Mouse (Mus musculus): ENCODE measurements around the gene Fcho1. TPM values are rescaled to one million over a fixed set of nuclear protein-coding genes. Genes with fewer than 3 reads are reported as not detected.
"Not testable (repeated sequence)": the region's sequence is repeated elsewhere in the genome, so short reads cannot be mapped to it uniquely, and the experiment has no call there.

Fcho1 gene
- polyA plus RNA-seq, 1 experiment from 2014 or later: 26.9 TPM

DNA sequence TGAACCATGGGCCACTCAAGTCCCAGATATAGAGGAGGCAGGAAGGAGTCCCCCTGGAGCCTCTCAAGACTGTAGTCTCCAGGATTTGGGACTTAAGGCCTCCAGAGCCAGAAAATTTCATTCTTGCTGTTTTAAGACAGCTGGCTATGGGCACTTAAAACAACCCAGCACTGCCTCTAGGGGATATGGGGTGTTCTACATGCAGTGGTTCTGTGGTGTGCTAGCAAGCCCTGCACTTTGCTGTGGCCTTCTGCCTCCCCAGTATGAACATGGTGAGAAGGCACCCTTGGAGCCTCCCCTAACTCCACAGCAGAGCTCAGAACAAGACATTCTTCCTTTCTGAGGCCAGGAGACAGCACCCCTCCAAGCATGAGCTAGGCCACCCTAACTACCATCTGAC, 12.8 kb upstream of the Fcho1 start:
- H3K4me1 ChIP-seq (replicated peaks); H3K27ac ChIP-seq; H3K36me3 ChIP-seq; DNase-seq (ENCODE audit: low spot score); H3K27me3 ChIP-seq (ENCODE audit: insufficient read depth, poor library complexity, severe bottlenecking); H3K9me3 ChIP-seq; H3K4me3 ChIP-seq: not testable (repeated sequence)

DNA sequence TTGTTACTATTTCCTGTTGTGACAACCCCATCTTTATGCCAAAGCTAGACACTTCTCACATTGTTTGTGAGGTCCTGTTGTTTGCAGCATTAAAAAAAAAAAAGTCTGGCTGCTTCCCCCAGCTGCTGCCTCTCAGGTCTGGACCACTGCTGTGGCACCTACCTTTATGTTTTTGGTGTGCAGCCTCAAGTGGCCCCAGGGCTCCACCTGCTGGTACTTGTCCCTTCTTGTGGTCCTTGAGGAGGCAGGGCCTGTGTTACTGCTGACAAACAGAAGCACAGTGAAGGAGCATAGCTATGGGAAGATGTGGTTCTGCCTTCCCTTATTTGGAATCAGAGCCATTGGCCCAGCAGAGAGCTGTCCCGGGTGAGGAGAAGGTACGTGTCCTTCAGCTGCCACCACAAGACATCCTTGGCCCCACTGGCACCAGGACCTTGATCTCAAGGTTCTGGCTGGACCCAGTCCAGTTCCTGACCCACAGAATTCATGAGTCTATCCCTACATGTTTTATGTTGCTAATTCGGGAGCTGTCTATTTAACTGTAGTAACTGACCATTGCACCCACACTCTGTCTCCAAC, 6.2 kb upstream of the Fcho1 start:
- H3K27me3 ChIP-seq (ENCODE audit: insufficient read depth, poor library complexity, severe bottlenecking): peaks cover 39% of the 10 kb centered on the region
- no peaks in the 10 kb centered on the region for H3K9me3 ChIP-seq
- 63% methylated on average over 3 of the region's 3 CpGs for WGBS
- no peak overlapping the region for H3K4me3 ChIP-seq
- H3K36me3 ChIP-seq: no peaks in the 10 kb centered on the region
- H3K27ac ChIP-seq: no peak overlapping the region
- peak; percentile 37 for DNase-seq (ENCODE audit: low spot score)
- peaks cover 17% of the 10 kb centered on the region for H3K4me1 ChIP-seq (replicated peaks)

DNA sequence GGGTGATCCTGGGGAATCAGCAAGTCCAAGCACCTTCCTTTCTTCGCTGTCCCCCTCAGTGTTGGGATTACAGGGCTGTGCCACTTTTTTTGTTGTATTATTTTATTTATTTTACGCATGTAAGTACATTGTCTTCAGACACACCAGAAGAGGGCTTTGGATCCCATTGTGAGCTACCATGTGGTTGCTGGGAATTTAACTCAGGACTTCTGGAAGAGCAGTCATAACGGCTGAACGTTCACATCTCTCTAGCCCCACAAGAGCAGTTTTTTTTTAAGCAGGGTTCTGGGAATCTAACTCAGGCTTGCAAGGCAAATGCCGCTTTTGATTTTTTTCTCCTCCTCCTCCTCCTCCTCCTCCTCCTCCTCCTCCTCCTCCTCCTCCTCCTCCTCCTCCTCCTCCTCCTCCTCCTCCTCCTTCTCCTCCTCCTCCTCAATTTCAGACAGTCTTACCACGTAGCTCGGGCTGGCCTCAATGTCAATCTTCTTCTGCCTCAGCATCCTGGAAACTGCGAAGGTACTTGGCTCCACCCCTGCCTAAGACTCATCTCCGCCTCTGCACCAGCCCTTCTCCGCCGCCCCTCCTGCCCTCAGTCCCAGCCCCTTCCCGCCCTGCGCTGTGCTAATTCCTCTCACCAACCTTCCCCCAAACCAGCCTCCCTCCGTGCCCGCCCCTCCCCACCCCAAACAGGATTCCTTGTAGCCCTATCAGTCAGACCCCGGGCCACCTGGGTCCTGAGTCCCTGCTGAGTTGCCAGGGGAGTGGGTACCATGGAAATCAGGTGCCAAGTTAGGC, 3.5 kb upstream of the Fcho1 start:
- H3K4me3 ChIP-seq: peak overlapping the region; percentile 50
- H3K27ac ChIP-seq: peak overlapping the region; percentile 75
- H3K27me3 ChIP-seq (ENCODE audit: insufficient read depth, poor library complexity, severe bottlenecking): peaks cover 60% of the 10 kb centered on the region
- no peaks in the 10 kb centered on the region for H3K36me3 ChIP-seq
- peaks cover 37% of the 10 kb centered on the region for H3K4me1 ChIP-seq (replicated peaks)
- no peaks in the 10 kb centered on the region for H3K9me3 ChIP-seq
- DNase-seq (ENCODE audit: low spot score): peak; percentile 19
- 4% methylated on average over 16 of the region's 16 CpGs for WGBS

DNA sequence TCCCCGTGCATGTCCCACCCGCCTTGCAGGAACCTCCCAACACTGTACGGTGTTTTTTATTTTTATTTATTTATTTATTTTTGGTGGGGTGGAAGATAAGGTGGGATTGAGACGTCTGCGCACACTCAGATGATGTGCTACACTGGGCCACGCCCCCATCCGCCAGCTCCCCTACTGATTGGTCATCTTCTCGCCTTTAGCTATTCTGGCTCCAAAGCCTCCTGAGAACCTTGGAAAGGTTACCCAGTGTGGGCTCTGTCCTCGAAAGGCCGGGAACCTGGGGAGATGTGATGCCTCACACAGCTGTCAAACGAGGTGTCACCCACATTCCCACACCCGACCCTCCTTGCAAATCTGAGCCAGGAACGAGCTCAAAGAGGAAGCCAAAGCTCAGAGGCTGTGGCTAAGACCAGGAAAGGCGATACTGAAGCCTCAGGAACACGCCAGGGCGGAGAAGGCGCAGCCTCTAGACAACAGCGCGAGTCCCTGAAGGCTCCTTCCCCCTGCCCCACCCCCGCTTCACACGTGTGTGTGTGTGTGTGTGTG, 2.8 kb upstream of the Fcho1 start:
- peaks cover 38% of the 10 kb centered on the region for H3K4me1 ChIP-seq (replicated peaks)
- H3K9me3 ChIP-seq: no peaks in the 10 kb centered on the region
- no peaks in the 10 kb centered on the region for H3K36me3 ChIP-seq
- peak overlapping the region; percentile 75 for H3K27ac ChIP-seq
- H3K4me3 ChIP-seq: peak overlapping the region; percentile 50
- 5% methylated on average over 21 of the region's 21 CpGs for WGBS
- DNase-seq (ENCODE audit: low spot score): peak; percentile 47
- H3K27me3 ChIP-seq (ENCODE audit: insufficient read depth, poor library complexity, severe bottlenecking): peaks cover 67% of the 10 kb centered on the region

DNA sequence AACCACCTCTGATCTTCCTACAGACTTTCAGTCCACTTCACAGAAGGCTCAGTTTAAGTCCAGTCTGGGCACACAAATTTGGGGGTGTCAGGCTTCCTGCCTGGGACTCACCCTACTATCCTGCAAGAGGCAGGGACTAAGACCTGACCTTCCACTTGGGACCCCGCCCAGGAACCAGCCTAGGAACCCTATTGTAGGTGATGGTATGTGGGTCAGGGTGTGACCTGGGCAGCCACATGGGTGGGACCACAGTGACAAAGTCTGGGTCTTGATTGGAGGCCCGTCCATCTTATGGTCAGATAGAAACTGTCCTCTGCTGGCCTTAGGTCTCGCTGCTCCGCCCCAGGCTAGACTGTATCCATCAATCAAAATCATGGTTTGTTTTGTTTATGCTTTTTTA, 1.1 kb downstream of the Fcho1 start:
- Histone ChIP-seq H3K36me3 (no peaks in the 10 kb centered on the region), H3K4me3 (peak overlapping the region; percentile 82; the same call in 1 of the 2 replicates), H3K4me1 (replicated peaks) (peaks cover 75% of the 10 kb centered on the region), H3K27ac (no peak overlapping the region), H3K27me3 (ENCODE audit: insufficient read depth, poor library complexity, severe bottlenecking) (peaks cover 56% of the 10 kb centered on the region), H3K9me3 (no peaks in the 10 kb centered on the region)
- DNase-seq (ENCODE audit: low spot score): no peak
- 68% methylated on average over 4 of the region's 4 CpGs for WGBS

DNA sequence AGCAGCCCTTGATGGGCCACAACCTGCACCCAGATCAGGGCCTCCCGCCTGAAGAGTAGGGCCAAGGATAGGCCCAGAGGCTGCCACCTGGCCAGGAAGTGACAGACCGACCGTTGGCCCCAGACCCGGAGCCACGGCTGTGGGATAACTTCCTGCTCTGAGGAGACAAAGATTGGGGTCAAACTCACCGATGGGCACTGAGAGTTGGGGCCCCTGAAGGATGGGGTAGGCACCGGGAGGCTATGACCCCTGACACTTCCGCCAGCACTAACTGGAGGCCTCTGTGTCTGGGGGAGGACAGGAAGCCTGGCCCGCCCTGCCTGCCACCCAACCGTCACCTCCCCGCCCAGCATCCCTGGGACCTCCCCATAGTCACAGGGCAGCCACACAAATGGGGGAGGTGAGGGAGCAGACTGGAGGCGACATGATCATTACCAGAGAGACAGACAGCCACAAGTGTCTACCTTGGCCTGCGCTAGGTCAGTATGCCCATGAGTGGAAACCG, 2.4 kb downstream of the Fcho1 start:
- no peak for DNase-seq (ENCODE audit: low spot score)
- H3K27ac ChIP-seq: no peak overlapping the region; the same call in 1 of the 2 replicates
- H3K27me3 ChIP-seq (ENCODE audit: insufficient read depth, poor library complexity, severe bottlenecking): peaks cover 45% of the 10 kb centered on the region
- H3K36me3 ChIP-seq: 0 out of 2 replicates have a peak, but pooled peaks cover under 1% of the 10 kb centered on the region
- no peak overlapping the region for H3K4me3 ChIP-seq
- H3K9me3 ChIP-seq: no peaks in the 10 kb centered on the region
- 64% methylated on average over 14 of the region's 14 CpGs for whole genome bisulfite sequencing
- H3K4me1 ChIP-seq (replicated peaks): peaks cover 75% of the 10 kb centered on the region

DNA sequence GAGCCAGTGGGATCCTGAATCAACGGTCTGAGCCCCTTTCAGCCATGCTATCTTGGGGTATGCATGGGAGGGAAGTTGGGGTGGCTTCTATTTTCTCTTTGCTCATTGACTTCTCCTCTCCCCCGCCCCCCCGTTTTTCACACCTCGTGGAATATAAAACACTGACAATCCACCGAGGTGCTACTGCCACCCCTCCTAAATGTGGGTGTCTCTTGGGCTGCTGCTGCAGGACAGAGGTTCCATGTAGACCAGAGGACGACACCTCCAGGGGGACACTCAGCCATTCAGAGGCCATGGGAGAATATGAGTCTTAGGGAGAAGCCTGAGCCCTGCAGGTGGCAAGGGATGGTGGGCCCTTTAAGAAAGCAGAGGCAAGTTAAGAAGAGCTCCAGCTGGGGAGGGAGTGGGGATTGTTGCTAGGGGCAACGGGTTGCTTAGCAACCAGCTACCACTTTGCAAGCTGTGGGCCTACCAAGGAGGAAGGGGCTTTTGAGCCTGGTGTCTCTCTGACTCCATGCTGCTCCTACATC, 5.5 kb downstream of the Fcho1 start:
- H3K27me3 ChIP-seq (ENCODE audit: insufficient read depth, poor library complexity, severe bottlenecking): peaks cover 24% of the 10 kb centered on the region
- peaks cover 18% of the 10 kb centered on the region for H3K36me3 ChIP-seq
- WGBS: 31% methylated on average over 7 of the region's 7 CpGs
- H3K4me1 ChIP-seq (replicated peaks): peaks cover 66% of the 10 kb centered on the region
- no peaks in the 10 kb centered on the region for H3K9me3 ChIP-seq
- peak overlapping the region; percentile 81 for H3K27ac ChIP-seq
- H3K4me3 ChIP-seq: peak overlapping the region; percentile 29
- DNase-seq (ENCODE audit: low spot score): peak; percentile 86

DNA sequence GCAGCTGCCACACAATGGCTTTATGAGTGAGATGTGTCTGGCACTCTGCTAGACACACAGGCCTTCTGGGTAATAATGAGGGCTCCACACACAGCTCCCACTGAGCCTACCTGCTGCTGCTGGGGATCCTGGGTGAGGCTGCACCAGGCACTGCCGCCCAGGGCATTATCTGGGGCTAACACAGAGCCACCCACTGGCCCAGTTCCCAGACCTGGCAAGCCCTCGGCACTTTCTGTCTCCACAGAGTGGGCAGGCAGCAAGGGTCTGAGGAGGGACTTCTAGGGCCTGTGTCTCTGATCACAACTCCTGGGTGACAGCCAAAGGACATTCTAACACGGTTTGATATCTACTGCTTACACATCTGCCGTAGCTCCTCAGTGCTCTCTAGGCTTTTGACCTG, 6.3 kb downstream of the Fcho1 start:
- Histone ChIP-seq H3K9me3 (no peaks in the 10 kb centered on the region), H3K27ac (peak overlapping the region; percentile 77), H3K27me3 (ENCODE audit: insufficient read depth, poor library complexity, severe bottlenecking) (peaks cover 22% of the 10 kb centered on the region), H3K4me3 (no peak overlapping the region), H3K36me3 (peaks cover 22% of the 10 kb centered on the region), H3K4me1 (replicated peaks) (peaks cover 58% of the 10 kb centered on the region)
- WGBS: 67% methylated on average over 4 of the region's 4 CpGs
- DNase-seq (ENCODE audit: low spot score): no peak

DNA sequence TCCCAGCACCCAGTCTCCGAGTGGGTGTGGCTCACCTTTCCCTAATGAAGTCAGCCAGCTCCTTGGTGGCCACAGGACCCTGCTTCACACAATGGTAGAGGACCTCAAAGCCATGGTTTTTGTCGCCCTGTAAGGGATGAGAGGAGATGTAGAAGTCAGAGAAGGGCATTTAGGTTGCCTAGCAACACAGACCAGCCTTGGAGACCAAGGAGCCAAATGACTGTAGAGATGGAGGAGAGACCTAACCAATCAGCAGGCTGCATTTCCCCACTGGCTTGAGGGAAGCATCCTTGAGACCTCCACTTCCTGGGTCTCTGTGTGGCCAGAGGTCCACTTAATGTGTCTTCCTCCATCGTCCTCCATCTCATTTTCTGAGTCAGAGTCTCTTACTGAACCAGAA, 7.3 kb downstream of the Fcho1 start:
- DNase-seq (ENCODE audit: low spot score): no peak

DNA sequence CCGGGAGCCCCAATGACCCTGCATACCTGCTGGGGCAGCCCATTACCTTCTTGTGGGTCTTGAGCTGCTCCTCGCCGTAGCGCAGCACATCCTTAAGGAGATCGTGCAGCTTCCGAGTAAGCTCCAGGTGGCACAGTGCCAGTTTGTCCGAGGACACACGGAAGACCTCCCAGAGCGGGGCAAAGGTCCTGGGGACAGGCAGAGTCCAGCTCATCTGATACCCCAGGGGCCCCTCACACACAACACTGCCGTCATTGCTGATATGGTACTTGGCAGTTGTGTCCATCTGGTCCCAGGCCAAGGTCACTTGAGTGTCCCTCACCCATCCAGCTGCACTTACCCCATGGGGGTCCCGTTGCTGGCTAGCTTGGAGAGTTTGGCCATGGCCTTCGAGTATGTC, 8.4 kb downstream of the Fcho1 start:
- H3K27ac ChIP-seq: no peak overlapping the region
- peaks cover 33% of the 10 kb centered on the region for H3K36me3 ChIP-seq
- WGBS: 90% methylated on average over 12 of the region's 12 CpGs
- H3K4me3 ChIP-seq: no peak overlapping the region
- no peaks in the 10 kb centered on the region for H3K9me3 ChIP-seq
- DNase-seq (ENCODE audit: low spot score): no peak
- H3K4me1 ChIP-seq (replicated peaks): peaks cover 45% of the 10 kb centered on the region
- H3K27me3 ChIP-seq (ENCODE audit: insufficient read depth, poor library complexity, severe bottlenecking): peaks cover 8% of the 10 kb centered on the region

More for the DNA sequence above, 7.3 kb downstream of the Fcho1 start:
- peaks cover 25% of the 10 kb centered on the region for H3K36me3 ChIP-seq
- H3K27me3 ChIP-seq (ENCODE audit: insufficient read depth, poor library complexity, severe bottlenecking): peaks cover 13% of the 10 kb centered on the region
- no peak overlapping the region for H3K4me3 ChIP-seq
- WGBS: 31% methylated on average over 3 of the region's 3 CpGs
- H3K4me1 ChIP-seq (replicated peaks): peaks cover 55% of the 10 kb centered on the region
- 0 out of 2 replicates have a peak overlapping the region, but pooled peaks have one; percentile 12 for H3K27ac ChIP-seq
- H3K9me3 ChIP-seq: no peaks in the 10 kb centered on the region

DNA sequence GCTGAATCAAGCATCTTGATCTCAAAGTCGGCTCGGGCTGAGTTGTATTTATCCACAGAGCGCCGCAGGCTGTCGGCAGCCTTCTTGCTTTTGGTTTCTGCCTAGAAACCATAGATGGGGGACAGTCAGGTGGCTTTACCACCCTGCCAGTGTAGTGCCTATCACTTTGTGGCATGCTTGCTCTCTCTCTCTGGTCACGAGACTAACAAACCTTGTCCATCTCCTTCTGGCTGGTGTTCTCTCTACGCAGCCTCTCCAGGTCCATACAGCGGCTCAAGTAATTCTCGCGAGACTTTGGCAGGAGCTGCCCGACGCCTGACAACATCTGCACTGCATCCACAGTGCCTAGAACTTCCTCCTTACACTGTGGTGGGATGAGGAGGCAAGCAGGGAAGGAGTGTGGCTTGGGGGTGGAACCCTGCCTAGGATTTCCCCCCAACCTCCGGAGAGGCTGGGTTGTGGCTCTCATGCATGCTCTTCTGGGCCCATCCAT, 8.9 kb downstream of the Fcho1 start:
- Histone ChIP-seq H3K27me3 (ENCODE audit: insufficient read depth, poor library complexity, severe bottlenecking) (peaks cover 13% of the 10 kb centered on the region), H3K4me1 (replicated peaks) (peaks cover 40% of the 10 kb centered on the region), H3K4me3 (no peak overlapping the region), H3K27ac (no peak overlapping the region), H3K9me3 (no peaks in the 10 kb centered on the region), H3K36me3 (peaks cover 33% of the 10 kb centered on the region)
- DNase-seq (ENCODE audit: low spot score): no peak
- WGBS: 86% methylated on average over 13 of the region's 13 CpGs

DNA sequence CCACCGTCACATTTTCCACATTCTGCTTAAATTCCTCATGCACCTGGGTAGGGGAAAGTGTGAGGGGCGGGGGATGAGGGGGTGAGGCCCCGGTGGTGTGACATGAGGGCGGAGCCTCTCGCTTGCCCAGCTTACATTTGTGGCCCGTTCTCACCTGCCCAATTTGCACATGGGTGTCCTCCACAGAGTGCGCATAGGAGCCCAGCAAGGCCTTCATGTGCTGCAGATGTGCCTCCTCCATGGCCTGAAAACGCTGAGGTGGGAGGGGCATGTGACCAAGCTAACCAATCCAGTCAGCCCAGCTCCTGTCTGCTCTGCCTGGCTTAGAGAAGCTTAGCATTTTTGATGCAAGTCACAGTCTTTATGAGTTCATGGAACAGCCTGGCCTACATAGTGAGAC, 10.0 kb downstream of the Fcho1 start:
- WGBS: 52% methylated on average over 8 of the region's 8 CpGs
- Histone ChIP-seq H3K27ac (no peak overlapping the region), H3K9me3 (no peaks in the 10 kb centered on the region)

DNA sequence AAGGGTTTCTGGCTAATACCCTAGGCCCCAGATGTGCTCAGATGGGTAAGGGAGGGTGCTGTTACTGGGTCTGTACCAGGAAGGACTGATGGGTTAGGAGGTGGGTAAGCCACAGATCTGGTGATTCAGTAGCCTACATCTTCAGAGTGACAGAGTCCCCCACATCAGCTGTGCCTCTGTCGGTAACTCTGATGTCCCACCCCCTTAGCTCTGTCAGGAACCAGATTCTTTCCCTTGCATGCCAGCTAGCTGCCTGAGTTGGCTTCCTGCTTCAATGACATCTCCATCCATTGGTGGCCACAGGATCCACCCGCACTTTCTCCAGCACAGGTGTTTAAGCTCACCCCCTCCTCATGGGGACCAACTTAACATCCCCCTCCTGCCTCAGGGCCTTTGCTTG, 13.9 kb downstream of the Fcho1 start:
- 79% methylated on average over 2 of the region's 2 CpGs for WGBS
- peaks cover 49% of the 10 kb centered on the region for H3K27me3 ChIP-seq (ENCODE audit: insufficient read depth, poor library complexity, severe bottlenecking)

More for the DNA sequence above, 10.0 kb downstream of the Fcho1 start:
- peaks cover 33% of the 10 kb centered on the region for H3K36me3 ChIP-seq
- no peak for DNase-seq (ENCODE audit: low spot score)
- H3K4me3 ChIP-seq: no peak overlapping the region
- peaks cover 21% of the 10 kb centered on the region for H3K27me3 ChIP-seq (ENCODE audit: insufficient read depth, poor library complexity, severe bottlenecking)
- peaks cover 29% of the 10 kb centered on the region for H3K4me1 ChIP-seq (replicated peaks)

More for the DNA sequence above, 13.9 kb downstream of the Fcho1 start:
- H3K4me1 ChIP-seq (replicated peaks): peaks cover 13% of the 10 kb centered on the region; the same call in 1 of the 2 replicates
- no peak overlapping the region for H3K4me3 ChIP-seq
- H3K9me3 ChIP-seq: no peaks in the 10 kb centered on the region
- H3K27ac ChIP-seq: no peak overlapping the region
- DNase-seq (ENCODE audit: low spot score): no peak
- peaks cover 19% of the 10 kb centered on the region for H3K36me3 ChIP-seq
